Mouse (Mus musculus) adrenal gland, adult 8-10 months (tissue): ENCODE measurements around the gene Gm45713. TPM values are rescaled to one million over a fixed set of nuclear protein-coding genes. Genes with fewer than 3 reads are reported as not detected.

Source experiments
- DNase-seq: peaks from one replicate; pipeline ENCODE4 v3.0.0; 2022
- microRNA-seq, 2 experiments: library from miRNA; unstranded; fragments of <30 nt; microRNA quantifications; one replicate each; pipeline ENCODE4 v1.2.0; 2022
- total RNA-seq, 4 experiments: library from RNA; stranded (reverse); gene quantifications; 2 replicates each; pipeline ENCODE4 v1.2.4; 2022

The Gm45713 gene
- total RNA-seq, 4 experiments from 2014 or later: not detected

DNA sequence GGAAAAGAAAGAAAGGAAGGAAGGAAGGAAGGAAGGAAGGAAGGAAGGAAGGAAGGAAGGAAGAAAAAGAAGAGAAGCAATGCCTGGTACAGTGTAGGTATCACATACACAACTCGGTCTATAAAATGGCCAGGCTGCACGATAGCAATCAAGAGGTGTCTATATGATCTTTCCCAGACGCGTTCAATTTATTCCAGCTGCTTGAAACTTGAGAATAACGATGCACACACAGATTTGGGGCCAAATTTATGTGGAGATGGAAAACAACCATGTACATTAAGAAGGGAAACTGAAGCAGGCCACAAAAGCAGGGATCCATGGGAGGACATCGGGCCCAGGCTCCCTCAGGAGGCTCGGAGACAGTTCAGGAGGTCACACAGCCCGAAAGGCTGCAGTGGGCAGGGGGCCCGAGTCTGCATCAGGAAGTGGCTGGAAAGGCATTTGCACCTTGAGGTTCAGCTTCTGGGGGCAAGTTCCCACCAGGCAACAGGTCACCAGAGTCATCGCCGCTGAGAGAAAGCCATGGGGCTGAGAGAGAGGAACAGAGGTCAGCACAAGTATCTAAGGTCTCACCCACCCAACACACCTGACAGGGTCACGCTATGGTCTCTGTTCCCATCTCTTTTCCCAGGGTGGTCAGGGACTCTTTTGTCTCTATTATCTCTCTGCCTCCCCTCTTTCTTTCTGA lies 43.1 kb downstream of the Gm45713 start:
- DNase-seq: no peak

DNA sequence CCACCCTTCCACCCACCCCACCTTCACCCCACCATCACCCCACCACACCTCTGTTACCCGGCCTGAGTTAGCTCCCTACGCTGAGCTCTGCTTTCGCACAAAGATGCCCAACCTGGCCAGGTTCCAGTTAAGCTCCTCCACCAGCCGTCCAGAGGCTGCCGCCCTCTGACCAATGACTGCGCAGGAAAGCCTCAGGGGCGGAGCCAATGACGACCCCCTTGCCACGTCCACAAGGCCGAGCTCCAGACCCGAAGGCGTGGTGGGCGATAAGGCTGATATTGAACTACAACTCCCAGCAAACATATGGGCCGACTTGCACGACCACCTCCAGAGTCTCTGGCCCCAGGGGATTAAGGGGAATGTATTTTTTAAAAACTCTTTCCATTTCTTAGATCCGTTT lies 44.0 kb downstream of the Gm45713 start, which contains the start of gene Rcn3:
Gene Rcn3 (minus strand): TSS at position 174 of the 400 bp plus-strand sequence.
- no peak for DNase-seq

DNA sequence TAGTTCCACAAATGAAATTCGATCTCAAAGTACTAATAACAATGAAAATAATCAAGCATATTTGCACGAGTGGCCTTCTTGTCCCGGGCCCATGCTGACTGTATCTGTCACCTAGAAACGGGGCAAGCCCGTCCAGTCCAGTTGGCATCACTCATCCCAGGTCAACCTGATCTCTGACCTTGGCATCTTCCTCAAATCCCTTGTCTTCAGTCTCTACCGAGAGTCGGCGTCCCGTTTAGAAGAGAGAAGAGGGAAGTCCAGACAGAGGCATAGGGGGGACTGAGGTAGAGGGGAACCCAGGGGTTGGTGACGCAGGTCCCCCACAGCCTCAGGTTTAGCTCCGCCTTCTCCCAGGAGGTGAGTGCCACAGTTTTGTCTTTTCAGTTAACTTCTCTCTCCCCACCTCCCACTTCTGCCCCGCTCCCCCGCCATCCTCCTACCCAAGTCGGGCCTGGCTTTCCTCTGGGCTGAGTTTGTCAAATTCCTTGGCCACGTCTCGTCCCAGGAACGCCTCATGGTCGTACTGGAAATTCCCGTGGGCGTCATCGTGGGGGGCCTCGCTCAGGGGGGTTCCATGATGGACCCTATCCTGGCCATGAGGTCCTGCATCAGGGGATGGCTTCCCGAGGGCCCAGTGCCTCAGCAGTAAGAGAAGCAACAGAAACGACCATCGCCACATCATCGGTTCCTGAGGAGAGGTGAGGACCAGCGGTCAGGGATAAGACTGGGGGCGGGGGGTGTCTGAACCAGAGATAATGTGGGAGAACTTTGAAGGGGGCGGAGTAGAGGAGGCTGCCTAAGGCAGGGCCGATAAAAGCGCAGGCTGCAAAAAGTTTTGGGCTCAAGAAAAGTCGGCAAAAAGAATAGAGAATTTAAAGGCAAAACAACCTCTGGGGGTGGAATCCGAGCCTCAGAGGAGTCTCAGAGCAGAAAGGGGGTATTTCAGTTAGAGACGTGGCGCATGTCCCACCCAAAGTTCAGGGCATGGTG lies 44.7 kb downstream of the Gm45713 start:
- no peak for DNase-seq

GRCm38 (mm10) chr7:45090251-45090977 lies 45.6 kb downstream of the Gm45713 start:
- DNase-seq: no peak

GRCm38 (mm10) chr7:45088597-45088996 lies 47.4 kb downstream of the Gm45713 start:
- DNase-seq: no peak

DNA sequence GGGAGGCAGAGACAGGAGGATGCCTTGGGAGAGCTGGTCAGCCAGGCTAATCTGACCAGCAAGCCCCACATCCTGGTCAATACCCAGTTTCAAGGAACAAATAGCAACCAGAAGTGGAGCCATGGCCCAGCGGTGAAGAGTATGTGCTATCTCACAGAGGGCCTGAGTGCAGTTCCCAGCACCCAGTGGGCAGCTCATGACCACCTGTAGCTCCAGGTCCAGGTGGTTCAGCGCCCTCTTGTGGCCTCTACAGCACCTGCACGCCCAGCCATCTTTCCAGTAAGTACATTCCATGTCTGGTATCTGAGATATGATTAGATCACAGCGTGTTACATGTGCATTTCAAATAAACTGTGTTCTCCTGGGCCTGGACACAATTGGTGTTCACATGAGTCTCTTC lies 49.9 kb downstream of the Gm45713 start:
- DNase-seq: no peak

GRCm38 (mm10) chr7:45083300-45083890 lies 52.6 kb downstream of the Gm45713 start:
- DNase-seq: no peak

- no peak for DNase-seq
Measured at GRCm38 (mm10) chr7:45082401-45083299, 53.4 kb downstream of the Gm45713 start.

DNA sequence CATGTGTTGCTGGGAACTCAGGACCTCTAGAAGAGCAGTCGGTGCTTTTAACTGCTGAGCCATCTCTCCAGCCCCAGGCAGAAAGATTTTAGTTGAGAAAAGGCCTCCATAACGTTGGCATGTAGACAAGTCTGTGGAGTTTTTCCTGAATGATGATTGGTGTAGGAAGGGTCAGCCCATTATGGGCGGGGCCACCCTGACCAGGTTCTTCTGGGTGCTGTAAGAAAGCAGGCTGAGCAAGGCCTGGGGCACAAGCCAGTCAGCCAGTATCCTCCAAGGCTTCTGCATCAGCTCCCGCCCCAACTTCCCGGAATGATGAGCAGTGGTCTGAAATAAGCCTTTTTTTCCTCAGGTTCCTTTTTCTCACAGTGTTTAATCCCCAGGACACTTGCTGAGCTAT lies 55.0 kb downstream of the Gm45713 start:
- no peak for DNase-seq

- peak; percentile 85 for DNase-seq
Measured at GRCm38 (mm10) chr7:45079856-45080255, 56.2 kb downstream of the Gm45713 start.

DNA sequence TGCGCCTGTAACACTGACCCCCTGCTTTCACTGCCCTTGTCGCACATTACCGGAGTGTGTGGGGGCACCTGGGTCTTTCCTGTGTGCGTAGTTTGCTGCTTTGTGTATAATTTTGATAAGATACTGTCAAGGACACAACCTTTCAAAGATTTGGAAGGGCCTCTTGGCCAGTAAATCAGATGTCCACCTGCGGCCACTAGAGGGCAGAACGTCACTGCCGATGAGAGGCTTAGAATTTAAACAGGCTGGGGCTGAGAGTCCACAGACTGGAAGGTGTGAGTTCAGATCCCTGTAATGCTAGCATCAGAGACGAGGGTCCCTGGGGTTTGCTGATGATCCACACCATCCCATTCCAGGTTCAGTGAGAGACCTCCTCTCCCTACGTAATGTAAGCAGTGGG lies 57.5 kb downstream of the Gm45713 start:
- no peak for DNase-seq

GRCm38 (mm10) chr7:45077829-45078228 lies 58.2 kb downstream of the Gm45713 start:
- DNase-seq: no peak

GRCm38 (mm10) chr7:45077322-45077721 lies 58.7 kb downstream of the Gm45713 start:
- no peak for DNase-seq

GRCm38 (mm10) chr7:45076501-45076900 lies 59.5 kb downstream of the Gm45713 start:
- no peak for DNase-seq

Small RNA genes within 50 kb of the gene (microRNA-seq; reads per million reads assigned to microRNA genes)
- gene Mir150 (192 to 499 reads per million in 2 experiments), gene Mir5121 (12.4 to 33.3 reads per million in 2 experiments), gene Mir7055 (0 reads per million in 2 experiments)

Other genes with a start within 250 kb of the Gm45713 start
- 100 to 1,000 TPM in 2 of 4 experiments, 10 to 100 TPM in 2; 85.0 to 118 (median 96.5) TPM for gene Med25, start 243.5 kb downstream of the Gm45713 start, total RNA-seq
- 10 to 100 TPM; 27.2 to 46.8 (median 38.4) TPM for gene Fuz, start 240.2 kb downstream of the Gm45713 start, total RNA-seq
- gene Ap2a1, start 206.7 kb downstream of the Gm45713 start, total RNA-seq: 100 to 1,000 TPM in 3 of 4 experiments, 10 to 100 TPM in 1; 99.8 to 139 (median 118) TPM
- gene Tsks, start 193.0 kb downstream of the Gm45713 start, total RNA-seq: not detected
- gene Cpt1c, start 161.4 kb downstream of the Gm45713 start, total RNA-seq: 10 to 100 TPM; 13.7 to 28.4 (median 20.4) TPM
- 100 to 1,000 TPM; 221 to 296 (median 243) TPM for gene Prmt1, start 149.7 kb downstream of the Gm45713 start, total RNA-seq
- 100 to 1,000 TPM; 118 to 180 (median 144) TPM for gene Irf3, start 138.6 kb downstream of the Gm45713 start, total RNA-seq
- 10 to 100 TPM; 15.9 to 34.1 (median 22.1) TPM for gene Bcl2l12, start 137.5 kb downstream of the Gm45713 start, total RNA-seq
- 100 to 1,000 TPM in 2 of 4 experiments, 10 to 100 TPM in 2; 88.5 to 120 (median 101) TPM for gene Scaf1, start 119.9 kb downstream of the Gm45713 start, total RNA-seq
- gene Rras, start 118.3 kb downstream of the Gm45713 start, total RNA-seq: 100 to 1,000 TPM in 3 of 4 experiments, 10 to 100 TPM in 1; 89.6 to 138 (median 129) TPM
- gene Prr12, start 83.3 kb downstream of the Gm45713 start, total RNA-seq: 10 to 100 TPM; 64.6 to 86.8 (median 70.0) TPM
- gene Nosip, start 73.8 kb downstream of the Gm45713 start, total RNA-seq: 10 to 100 TPM; 57.5 to 81.7 (median 66.6) TPM
- 10 to 100 TPM; 16.4 to 20.5 (median 17.1) TPM for gene Prrg2, start 73.6 kb downstream of the Gm45713 start, total RNA-seq
- gene Rcn3, start 44.0 kb downstream of the Gm45713 start, total RNA-seq: 10 to 100 TPM; 33.1 to 51.0 (median 37.1) TPM
- gene Fcgrt, start 32.4 kb downstream of the Gm45713 start, total RNA-seq: 100 to 1,000 TPM; 105 to 151 (median 125) TPM
- 1,000 to 10,000 TPM; 1,085 to 1,250 (median 1,138) TPM for gene Rps11, start 11.8 kb downstream of the Gm45713 start, total RNA-seq
- gene Rpl13a, start 7.5 kb downstream of the Gm45713 start, total RNA-seq: 1,000 to 10,000 TPM; 1,558 to 1,710 (median 1,647) TPM
- gene Flt3l, start 201 bp upstream of the Gm45713 start, total RNA-seq: 10 to 100 TPM; 20.4 to 56.7 (median 39.5) TPM
- gene Pih1d1, start 18.1 kb upstream of the Gm45713 start, total RNA-seq: 10 to 100 TPM; 58.4 to 73.0 (median 68.9) TPM
- gene Aldh16a1, start 18.4 kb upstream of the Gm45713 start, total RNA-seq: 10 to 100 TPM; 76.3 to 79.7 (median 77.2) TPM
- 1 to 10 TPM in 1 of 4 experiments, under 1 TPM in 3; 0.46 to 1.1 (median 0.65) TPM for gene Slc17a7, start 27.7 kb upstream of the Gm45713 start, total RNA-seq
- not detected for gene Gfy, start 43.3 kb upstream of the Gm45713 start, total RNA-seq
- not detected for gene Pth2, start 44.8 kb upstream of the Gm45713 start, total RNA-seq
- gene Ccdc155, start 68.7 kb upstream of the Gm45713 start, total RNA-seq: 1 to 10 TPM in 1 of 4 experiments, under 1 TPM in 3; 0.12 to 1.2 (median 0.29) TPM
- gene Dkkl1, start 75.9 kb upstream of the Gm45713 start, total RNA-seq: not detected
- 10 to 100 TPM; 10.7 to 14.1 (median 12.0) TPM for gene Tead2, start 79.5 kb upstream of the Gm45713 start, total RNA-seq
- gene Cd37, start 102.9 kb upstream of the Gm45713 start, total RNA-seq: 10 to 100 TPM in 1 of 4 experiments, 1 to 10 TPM in 3; 4.9 to 11.2 (median 7.0) TPM
- under 1 TPM in 1 of 4 experiments, not detected in 3; 0.37 TPM for gene Slc6a16, start 104.9 kb upstream of the Gm45713 start, total RNA-seq
- under 1 TPM in 1 of 4 experiments, not detected in 3; 0.26 TPM for gene Slc6a21, start 141.3 kb upstream of the Gm45713 start, total RNA-seq
- 10 to 100 TPM in 2 of 4 experiments, 1 to 10 TPM in 2; 5.8 to 19.1 (median 10.4) TPM for gene Trpm4, start 197.5 kb upstream of the Gm45713 start, total RNA-seq
- gene Hrc, start 199.1 kb upstream of the Gm45713 start, total RNA-seq: under 1 TPM; 0.09 to 0.31 (median 0.26) TPM
- gene Ppfia3, start 230.8 kb upstream of the Gm45713 start, total RNA-seq: 1 to 10 TPM; 2.8 to 7.2 (median 4.7) TPM
- 10 to 100 TPM in 2 of 4 experiments, 1 to 10 TPM in 2; 1.8 to 14.1 (median 7.6) TPM for gene Lin7b, start 234.4 kb upstream of the Gm45713 start, total RNA-seq